Mouse (Mus musculus): ENCODE measurements around the gene Arih1.

DNA sequence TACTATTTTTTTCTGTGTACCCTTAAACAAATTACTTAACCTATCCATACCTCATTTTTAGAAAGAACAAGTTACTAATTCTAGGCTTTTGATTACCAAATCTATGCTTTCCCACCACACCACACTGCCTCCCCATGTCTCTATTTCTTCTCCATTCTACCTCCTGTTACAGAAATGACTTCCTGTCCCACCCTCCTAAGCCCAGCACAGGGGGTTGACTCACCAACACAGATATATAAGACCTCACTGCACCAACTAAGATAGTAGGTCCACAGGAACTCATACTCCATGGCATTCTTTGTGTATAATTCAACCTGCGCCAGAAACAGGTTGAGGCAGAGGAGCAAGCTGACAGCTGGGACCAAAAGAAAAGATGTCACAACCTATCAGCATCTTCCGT, 33.0 kb upstream of the Arih1 start:
- TF ChIP-seq CTCF (IDR thresholded peaks at IDR 0.05; ENCODE audit: borderline replicate concordance, control insufficient read depth, extremely low read depth, insufficient read depth, low read length, poor library complexity): no peak
- no peak for TF ChIP-seq POLR2A (IDR thresholded peaks at IDR 0.05; ENCODE audit: control insufficient read depth, extremely low read depth, insufficient read depth, low read length, poor library complexity)
